Mouse (Mus musculus) forebrain, embryonic 15.5 days (tissue): ENCODE data around the gene Bcl2a1d. TPM values are rescaled to one million over a fixed set of nuclear protein-coding genes. Genes with fewer than 3 reads are reported as not detected.
"Not testable (repeated sequence)": the region's sequence is repeated elsewhere in the genome, so short reads cannot be mapped to it uniquely, and the experiment has no call there.

Experiments
- ATAC-seq: fragments of 200-750 bp; cut with Nextera tagmentation; replicated peaks from 2 replicates; pipeline ENCODE4 v1.8.0; 2017; ENCODE audit warnings: mild to moderate bottlenecking, moderate TSS enrichment, moderate library complexity
- H3K27ac ChIP-seq: fragments of 300-500 bp; sonication (generic); replicated peaks from 2 replicates; pipeline ENCODE4 v1.5.1; 2015; ENCODE audit warnings: mild to moderate bottlenecking, inconsistent platforms
- H3K27me3 ChIP-seq: fragments of 300-500 bp; sonication (generic); 2 replicates; pipeline ENCODE4 v1.6.1; 2015; ENCODE audit warnings: inconsistent platforms
- H3K36me3 ChIP-seq: fragments of 300-500 bp; sonication (generic); 2 replicates; pipeline ENCODE4 v1.6.1; 2015; ENCODE audit warnings: mild to moderate bottlenecking, inconsistent platforms
- H3K4me1 ChIP-seq: fragments of 300-500 bp; sonication (generic); 2 replicates; pipeline ENCODE4 v1.6.1; 2015; ENCODE audit warnings: inconsistent platforms
- H3K4me2 ChIP-seq: fragments of 300-500 bp; sonication (generic); replicated peaks from 2 replicates; pipeline ENCODE4 v1.6.1; 2015; ENCODE audit warnings: mild to moderate bottlenecking, inconsistent platforms
- H3K4me3 ChIP-seq: fragments of 300-500 bp; sonication (generic); 2 replicates; pipeline ENCODE4 v1.5.1; 2015; ENCODE audit warnings: mild to moderate bottlenecking, inconsistent platforms
- H3K9ac ChIP-seq: fragments of 300-500 bp; sonication (generic); replicated peaks from 2 replicates; pipeline ENCODE4 v1.6.1; 2015; ENCODE audit warnings: mild to moderate bottlenecking, inconsistent platforms
- H3K9me3 ChIP-seq: fragments of 300-500 bp; sonication (generic); 2 replicates; pipeline ENCODE4 v1.6.1; 2016; ENCODE audit warnings: inconsistent platforms
- WGBS: fragments of 180-500 bp; shearing (Covaris S2); methylation state at CpG from one replicate; pipeline ENCODE4 v1.1.7; 2015; ENCODE audit warnings: mixed read lengths; 5-methylcytosine and 5-hydroxymethylcytosine counted together
- polyA plus RNA-seq: library from polyadenylated mRNA; unstranded; fragments of >200 nt; fragmentation: Nextera tagmentation; extraction: Ambion mirVana; gene quantifications from 2 replicates; pipeline ENCODE4 v1.2.1, GENCODE M21; 2015

Gene Bcl2a1d
- polyA plus RNA-seq, 1 experiment from 2014 or later: not detected

- ATAC-seq, H3K9me3 ChIP-seq, H3K9ac ChIP-seq, H3K4me1 ChIP-seq, H3K4me3 ChIP-seq, H3K27me3 ChIP-seq, H3K36me3 ChIP-seq, H3K27ac ChIP-seq, H3K4me2 ChIP-seq: not testable (repeated sequence)
- WGBS: 23% methylated on average over 2 of the region's 2 CpGs
Measured at GRCm38 (mm10) chr9:88718140-88718539, 13.6 kb downstream of the Bcl2a1d start.

- ATAC-seq, H3K36me3 ChIP-seq: not testable (repeated sequence)
- WGBS: 82% methylated on average over 5 of the region's 5 CpGs
Measured at GRCm38 (mm10) chr9:88714515-88714914, 17.2 kb downstream of the Bcl2a1d start.

GRCm38 (mm10) chr9:88712164-88712749 is 19.5 kb downstream of the Bcl2a1d start:
- not testable (repeated sequence) for H3K4me2 ChIP-seq, H3K9ac ChIP-seq, H3K27ac ChIP-seq, H3K4me1 ChIP-seq, H3K36me3 ChIP-seq, H3K4me3 ChIP-seq, ATAC-seq, H3K9me3 ChIP-seq, H3K27me3 ChIP-seq
- 92% methylated on average over 3 of the region's 3 CpGs for WGBS

More at GRCm38 (mm10) chr9:88714515-88714914, 17.2 kb downstream of the Bcl2a1d start:
- not testable (repeated sequence) for H3K9me3 ChIP-seq, H3K27ac ChIP-seq, H3K4me2 ChIP-seq, H3K27me3 ChIP-seq, H3K4me3 ChIP-seq, H3K4me1 ChIP-seq, H3K9ac ChIP-seq

- H3K4me3 ChIP-seq, H3K27me3 ChIP-seq, H3K4me1 ChIP-seq, ATAC-seq, H3K4me2 ChIP-seq, H3K9ac ChIP-seq, H3K9me3 ChIP-seq, H3K27ac ChIP-seq, H3K36me3 ChIP-seq: not testable (repeated sequence)
- WGBS: 87% methylated on average over 4 of the region's 5 CpGs
Measured at GRCm38 (mm10) chr9:88710910-88711438, 20.7 kb downstream of the Bcl2a1d start.

GRCm38 (mm10) chr9:88710439-88710838 is 21.3 kb downstream of the Bcl2a1d start:
- not testable (repeated sequence) for H3K9me3 ChIP-seq, H3K27ac ChIP-seq, H3K4me1 ChIP-seq, H3K9ac ChIP-seq, H3K27me3 ChIP-seq, H3K36me3 ChIP-seq, H3K4me2 ChIP-seq, ATAC-seq, H3K4me3 ChIP-seq
- WGBS: 94% methylated on average over 2 of the region's 2 CpGs

GRCm38 (mm10) chr9:88709794-88710193 is 21.9 kb downstream of the Bcl2a1d start:
- not testable (repeated sequence) for H3K4me1 ChIP-seq, H3K36me3 ChIP-seq, H3K9me3 ChIP-seq, H3K27me3 ChIP-seq, ATAC-seq, H3K9ac ChIP-seq, H3K27ac ChIP-seq, H3K4me2 ChIP-seq, H3K4me3 ChIP-seq
- 96% methylated on average over 5 of the region's 5 CpGs for WGBS

- WGBS: 91% methylated on average over 6 of the region's 6 CpGs
- H3K9me3 ChIP-seq: no peaks in the 10 kb centered on the region
Measured at GRCm38 (mm10) chr9:88709304-88709703, 22.4 kb downstream of the Bcl2a1d start.

GRCm38 (mm10) chr9:88706700-88707099 is 25.0 kb downstream of the Bcl2a1d start:
- Histone ChIP-seq H3K27me3 (no peaks in the 10 kb centered on the region), H3K4me3 (no peak overlapping the region), H3K4me2 (no peak overlapping the region), H3K27ac (no peak overlapping the region), H3K4me1 (no peaks in the 10 kb centered on the region), H3K9me3 (no peaks in the 10 kb centered on the region), H3K9ac (no peak overlapping the region), H3K36me3 (no peaks in the 10 kb centered on the region)
- ATAC-seq: no peak
- WGBS: 88% methylated on average over 4 of the region's 4 CpGs

More at GRCm38 (mm10) chr9:88709304-88709703, 22.4 kb downstream of the Bcl2a1d start:
- Histone ChIP-seq H3K27me3 (no peaks in the 10 kb centered on the region), H3K4me3 (no peak overlapping the region), H3K9ac (no peak overlapping the region), H3K27ac (no peak overlapping the region), H3K4me1 (no peaks in the 10 kb centered on the region), H3K36me3 (no peaks in the 10 kb centered on the region), H3K4me2 (no peak overlapping the region)
- ATAC-seq: no peak

- H3K4me1 ChIP-seq, ATAC-seq, H3K27me3 ChIP-seq, H3K4me3 ChIP-seq, H3K36me3 ChIP-seq, H3K4me2 ChIP-seq, H3K27ac ChIP-seq, H3K9me3 ChIP-seq, H3K9ac ChIP-seq: not testable (repeated sequence)
- 68% methylated on average over 8 of the region's 8 CpGs for WGBS
Measured at GRCm38 (mm10) chr9:88705157-88705556, 26.6 kb downstream of the Bcl2a1d start.

GRCm38 (mm10) chr9:88698746-88699145 is 33.0 kb downstream of the Bcl2a1d start:
- not testable (repeated sequence) for H3K4me3 ChIP-seq, H3K36me3 ChIP-seq, ATAC-seq, H3K27ac ChIP-seq, H3K9me3 ChIP-seq, H3K4me2 ChIP-seq, H3K27me3 ChIP-seq, H3K4me1 ChIP-seq, H3K9ac ChIP-seq
- WGBS: no CpG with 5 or more reads among the region's 2 CpGs

- not testable (repeated sequence) for H3K9ac ChIP-seq, H3K36me3 ChIP-seq, H3K4me2 ChIP-seq, H3K27ac ChIP-seq, H3K27me3 ChIP-seq, H3K9me3 ChIP-seq, ATAC-seq, H3K4me3 ChIP-seq, H3K4me1 ChIP-seq
- 81% methylated on average over 2 of the region's 2 CpGs for WGBS
Measured at GRCm38 (mm10) chr9:88691307-88691706, 40.4 kb downstream of the Bcl2a1d start.

GRCm38 (mm10) chr9:88689451-88689850 is 42.3 kb downstream of the Bcl2a1d start:
- H3K27me3 ChIP-seq, H3K4me2 ChIP-seq, H3K9ac ChIP-seq, ATAC-seq, H3K27ac ChIP-seq, H3K4me3 ChIP-seq, H3K9me3 ChIP-seq, H3K4me1 ChIP-seq, H3K36me3 ChIP-seq: not testable (repeated sequence)
- WGBS: 82% methylated on average over 3 of the region's 3 CpGs

GRCm38 (mm10) chr9:88686719-88687118 is 45.0 kb downstream of the Bcl2a1d start:
- H3K9ac ChIP-seq, H3K36me3 ChIP-seq, H3K27me3 ChIP-seq, H3K4me3 ChIP-seq, H3K27ac ChIP-seq, H3K9me3 ChIP-seq, H3K4me1 ChIP-seq, H3K4me2 ChIP-seq, ATAC-seq: not testable (repeated sequence)
- 96% methylated on average over 1 of the region's 1 CpGs for WGBS
